Mouse (Mus musculus) limb, embryonic 13.5 days (tissue): ENCODE data around the gene Bhlhe40. TPM values are rescaled to one million over a fixed set of nuclear protein-coding genes. Genes with fewer than 3 reads are reported as not detected.

Source experiments
- ATAC-seq: fragments of 200-750 bp; cut with Nextera tagmentation; 2 replicates; pipeline ENCODE4 v1.8.0; 2017; ENCODE audit warnings: low read depth, moderate number of reproducible peaks, moderate TSS enrichment; ENCODE audit not compliant: low FRiP score
- H3K27ac ChIP-seq: fragments of 300-500 bp; sonication (generic); 2 replicates; pipeline ENCODE4 v1.5.1; 2015; ENCODE audit warnings: inconsistent platforms, mild to moderate bottlenecking, moderate library complexity
- H3K27me3 ChIP-seq: fragments of 300-500 bp; sonication (generic); 2 replicates; pipeline ENCODE4 v1.6.1; 2015; ENCODE audit warnings: mild to moderate bottlenecking, inconsistent platforms
- H3K36me3 ChIP-seq: fragments of 300-500 bp; sonication (generic); 2 replicates; pipeline ENCODE4 v1.6.1; 2015; ENCODE audit warnings: inconsistent platforms, mild to moderate bottlenecking, moderate library complexity
- H3K4me1 ChIP-seq: fragments of 300-500 bp; sonication (generic); 2 replicates; pipeline ENCODE4 v1.6.1; 2015; ENCODE audit warnings: inconsistent platforms
- H3K4me2 ChIP-seq: fragments of 300-500 bp; sonication (generic); replicated peaks from 2 replicates; pipeline ENCODE4 v1.6.1; 2015; ENCODE audit warnings: inconsistent platforms, mild to moderate bottlenecking, moderate library complexity
- H3K4me3 ChIP-seq: fragments of 300-500 bp; sonication (generic); 2 replicates; pipeline ENCODE4 v1.5.1; 2015; ENCODE audit warnings: moderate library complexity, mild to moderate bottlenecking, inconsistent platforms
- H3K9ac ChIP-seq: fragments of 300-500 bp; sonication (generic); 2 replicates; pipeline ENCODE4 v1.6.1; 2015; ENCODE audit warnings: mild to moderate bottlenecking, inconsistent platforms
- H3K9me3 ChIP-seq: fragments of 300-500 bp; sonication (generic); 2 replicates; pipeline ENCODE4 v1.6.1; 2016; ENCODE audit warnings: inconsistent platforms
- WGBS: fragments of 180-500 bp; shearing (Covaris S2); methylation state at CpG from one replicate; pipeline ENCODE4 v1.1.7; 2015; 5-methylcytosine and 5-hydroxymethylcytosine counted together
- polyA plus RNA-seq: library from polyadenylated mRNA; unstranded; fragments of >200 nt; fragmentation: Nextera tagmentation; extraction: Ambion mirVana; gene quantifications from 2 replicates; pipeline ENCODE4 v1.2.1, GENCODE M21; 2015

Bhlhe40 gene
- polyA plus RNA-seq, 1 experiment from 2014 or later: 8.5 TPM

DNA sequence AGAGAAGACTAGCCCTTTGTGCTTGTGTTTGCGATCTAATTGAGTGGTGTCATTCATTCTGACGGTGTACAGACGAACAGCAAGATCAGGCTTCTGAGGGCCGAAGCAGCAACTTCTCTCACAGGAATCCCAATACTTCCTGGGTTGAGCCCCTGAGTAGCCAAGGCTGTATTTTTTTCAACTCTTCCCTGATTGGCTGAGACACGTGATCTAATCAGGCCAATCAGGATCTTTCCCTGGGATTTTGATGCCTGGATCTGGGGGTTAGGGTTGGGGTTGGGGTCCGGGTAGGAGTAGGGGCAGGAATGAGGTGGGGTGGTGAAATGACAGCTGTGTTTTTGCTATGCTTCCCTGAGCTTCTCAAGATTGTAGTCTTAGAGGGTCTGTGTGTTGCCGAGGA lies 20.1 kb downstream of the Bhlhe40 start:
- H3K9ac ChIP-seq: no peak overlapping the region
- no peaks in the 10 kb centered on the region for H3K27me3 ChIP-seq
- ATAC-seq: no peak
- no peaks in the 10 kb centered on the region for H3K9me3 ChIP-seq
- no peak overlapping the region for H3K4me2 ChIP-seq
- H3K4me3 ChIP-seq: no peak overlapping the region
- no peaks in the 10 kb centered on the region for H3K36me3 ChIP-seq
- H3K27ac ChIP-seq: no peak overlapping the region
- whole genome bisulfite sequencing: 85% methylated on average over 7 of the region's 7 CpGs
- H3K4me1 ChIP-seq: no peaks in the 10 kb centered on the region

DNA sequence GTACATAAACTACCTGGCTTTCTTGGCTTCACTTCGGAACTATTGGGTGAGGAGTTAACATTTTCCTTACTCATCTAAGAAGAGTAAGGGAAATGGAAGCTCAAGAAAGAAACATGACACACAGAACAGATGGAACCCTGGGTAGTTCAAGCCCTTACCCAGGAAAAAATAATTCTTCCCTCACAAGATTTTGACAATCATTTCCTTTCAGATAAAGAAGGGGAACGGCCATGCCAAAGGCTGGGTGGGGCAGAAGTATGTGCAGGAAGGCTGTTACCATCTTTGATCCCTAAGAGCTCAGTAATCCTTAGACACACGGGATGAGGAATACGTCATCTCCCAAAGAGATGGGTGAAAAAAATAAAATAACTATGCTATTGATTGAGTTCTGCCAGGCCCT lies 20.7 kb downstream of the Bhlhe40 start:
- no peak overlapping the region for H3K4me2 ChIP-seq
- H3K27ac ChIP-seq: no peak overlapping the region
- no peak overlapping the region for H3K4me3 ChIP-seq
- no peak for ATAC-seq
- 86% methylated on average over 4 of the region's 4 CpGs for whole genome bisulfite sequencing
- no peaks in the 10 kb centered on the region for H3K27me3 ChIP-seq
- no peaks in the 10 kb centered on the region for H3K4me1 ChIP-seq
- no peaks in the 10 kb centered on the region for H3K36me3 ChIP-seq
- H3K9ac ChIP-seq: no peak overlapping the region
- no peaks in the 10 kb centered on the region for H3K9me3 ChIP-seq

DNA sequence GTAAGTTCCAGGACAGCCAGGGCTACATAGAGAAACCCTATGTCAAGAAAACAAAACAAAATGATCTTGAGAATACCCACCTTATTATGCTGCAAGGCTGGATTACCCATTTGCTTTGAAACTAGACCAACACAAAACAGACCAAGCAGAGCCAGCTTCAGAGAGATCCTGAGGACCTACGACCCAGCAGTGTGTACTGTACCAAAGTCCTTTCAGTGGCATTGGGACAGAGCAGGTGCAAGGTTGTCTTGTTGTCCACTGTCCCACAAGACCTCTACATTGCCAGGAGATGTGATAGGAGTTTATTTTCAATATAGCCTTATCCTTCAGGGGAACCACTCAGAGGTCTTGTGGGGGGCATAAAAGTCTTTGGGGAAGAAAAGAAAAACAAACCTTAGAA lies 22.7 kb downstream of the Bhlhe40 start:
- no peaks in the 10 kb centered on the region for H3K27me3 ChIP-seq
- no peak overlapping the region for H3K27ac ChIP-seq
- WGBS: 77% methylated on average over 1 of the region's 1 CpGs
- ATAC-seq: no peak
- H3K9ac ChIP-seq: no peak overlapping the region
- H3K4me2 ChIP-seq: no peak overlapping the region
- no peaks in the 10 kb centered on the region for H3K9me3 ChIP-seq
- H3K4me1 ChIP-seq: no peaks in the 10 kb centered on the region
- no peak overlapping the region for H3K4me3 ChIP-seq
- no peaks in the 10 kb centered on the region for H3K36me3 ChIP-seq

DNA sequence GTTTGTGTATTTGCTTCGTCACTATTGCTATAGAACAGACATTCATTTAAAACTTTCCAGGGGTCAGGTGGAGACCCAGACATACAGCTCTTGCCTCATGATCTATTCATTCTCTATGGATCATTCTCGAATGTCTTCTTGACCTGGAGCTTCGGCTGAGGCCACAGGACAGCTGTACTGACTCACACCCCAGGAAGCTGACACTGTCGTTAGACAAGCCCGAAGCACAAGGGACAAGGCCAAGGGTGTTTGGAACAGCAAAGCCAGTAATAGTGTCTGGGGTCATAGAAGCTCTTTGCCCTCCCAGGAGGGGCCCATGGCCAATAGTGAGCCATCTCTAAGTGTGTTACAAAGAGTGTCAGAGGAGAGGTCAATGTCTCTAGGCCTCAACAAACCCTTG lies 24.0 kb downstream of the Bhlhe40 start:
- Histone ChIP-seq H3K4me2 (no peak overlapping the region), H3K27me3 (no peaks in the 10 kb centered on the region), H3K36me3 (no peaks in the 10 kb centered on the region), H3K9me3 (no peaks in the 10 kb centered on the region), H3K4me3 (no peak overlapping the region), H3K4me1 (no peaks in the 10 kb centered on the region), H3K9ac (no peak overlapping the region), H3K27ac (no peak overlapping the region)
- no peak for ATAC-seq
- 83% methylated on average over 5 of the region's 5 CpGs for WGBS

DNA sequence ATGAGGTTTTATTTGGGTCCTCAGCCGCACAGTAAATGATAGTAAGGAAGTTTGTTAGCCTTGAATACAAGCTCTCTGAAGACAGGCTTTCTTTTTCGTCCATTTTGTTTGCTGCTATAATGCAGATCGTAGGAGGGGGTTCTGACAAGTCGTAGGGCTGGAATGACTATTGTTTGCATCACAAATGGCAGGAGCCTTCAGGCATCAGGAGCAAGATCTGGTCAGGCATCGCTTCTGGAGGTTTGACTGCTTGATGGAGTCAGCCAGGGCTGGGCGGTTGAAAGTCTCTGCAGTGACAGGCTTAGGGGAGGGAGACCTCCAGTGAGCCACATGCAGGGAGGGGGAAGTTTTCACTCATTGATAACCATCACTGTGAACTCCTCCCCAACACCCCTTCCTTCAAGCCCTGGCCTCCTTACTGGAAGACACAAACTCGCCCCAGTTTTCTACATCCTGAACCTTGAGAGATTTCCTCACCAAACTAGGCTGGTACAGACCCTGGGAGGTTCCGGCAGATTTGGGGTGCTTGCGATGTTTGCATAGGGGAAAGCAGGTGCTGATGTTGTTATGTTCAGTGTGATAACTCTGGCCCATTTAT lies 25.4 kb downstream of the Bhlhe40 start:
- no peak overlapping the region for H3K4me3 ChIP-seq
- no peaks in the 10 kb centered on the region for H3K4me1 ChIP-seq
- no peaks in the 10 kb centered on the region for H3K27me3 ChIP-seq
- no peaks in the 10 kb centered on the region for H3K9me3 ChIP-seq
- WGBS: 61% methylated on average over 9 of the region's 9 CpGs
- no peak overlapping the region for H3K27ac ChIP-seq
- no peak for ATAC-seq
- no peak overlapping the region for H3K4me2 ChIP-seq
- H3K36me3 ChIP-seq: no peaks in the 10 kb centered on the region
- no peak overlapping the region for H3K9ac ChIP-seq

DNA sequence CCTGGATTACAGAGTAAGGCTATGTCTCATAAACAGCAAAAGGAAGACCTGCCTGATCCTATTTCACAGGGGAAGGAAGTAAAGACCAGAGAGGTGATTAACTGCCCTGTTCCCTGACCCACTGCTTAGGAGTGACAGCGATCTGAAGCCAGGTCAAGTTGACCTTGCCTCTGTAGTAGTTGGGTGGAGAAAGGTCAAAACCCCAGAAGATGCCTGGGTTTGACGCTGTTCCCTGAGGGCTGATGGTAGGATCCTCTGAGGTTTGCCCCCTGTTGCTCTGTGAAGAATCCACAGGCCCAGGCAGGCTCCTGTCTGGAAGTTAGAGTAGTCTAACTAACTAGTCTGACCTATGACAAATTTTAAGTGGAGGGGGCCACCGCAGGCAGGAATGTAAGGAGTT lies 26.5 kb downstream of the Bhlhe40 start:
- no peaks in the 10 kb centered on the region for H3K36me3 ChIP-seq
- H3K4me1 ChIP-seq: no peaks in the 10 kb centered on the region
- WGBS: 76% methylated on average over 3 of the region's 3 CpGs
- no peak overlapping the region for H3K4me3 ChIP-seq
- H3K27me3 ChIP-seq: no peaks in the 10 kb centered on the region
- no peak overlapping the region for H3K27ac ChIP-seq
- no peak for ATAC-seq
- H3K4me2 ChIP-seq: no peak overlapping the region
- no peaks in the 10 kb centered on the region for H3K9me3 ChIP-seq
- H3K9ac ChIP-seq: no peak overlapping the region

DNA sequence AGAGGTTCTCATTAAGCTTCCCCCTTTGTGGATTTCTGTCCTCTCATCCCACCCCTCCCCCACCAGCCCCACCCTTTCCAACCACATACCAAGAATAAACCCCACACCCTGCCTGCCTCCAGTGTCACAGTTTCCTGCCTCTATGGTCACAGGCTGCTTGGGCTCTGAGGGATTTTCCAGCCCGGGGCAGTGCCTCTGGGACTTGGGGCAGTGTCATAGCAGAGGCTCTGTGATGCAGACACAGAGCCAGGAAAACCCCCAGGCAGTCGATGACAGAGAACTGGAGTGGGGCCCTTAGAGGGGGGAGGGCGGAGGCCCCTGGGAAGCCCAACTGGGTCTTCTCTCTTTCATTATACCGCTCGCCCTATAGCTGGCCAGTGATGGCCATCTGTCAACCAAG lies 27.9 kb downstream of the Bhlhe40 start:
- H3K27me3 ChIP-seq: no peaks in the 10 kb centered on the region
- H3K9me3 ChIP-seq: no peaks in the 10 kb centered on the region
- no peak overlapping the region for H3K9ac ChIP-seq
- no peak overlapping the region for H3K27ac ChIP-seq
- no peak overlapping the region for H3K4me2 ChIP-seq
- no peak for ATAC-seq
- no peaks in the 10 kb centered on the region for H3K4me1 ChIP-seq
- no peak overlapping the region for H3K4me3 ChIP-seq
- 67% methylated on average over 5 of the region's 5 CpGs for WGBS
- H3K36me3 ChIP-seq: no peaks in the 10 kb centered on the region

DNA sequence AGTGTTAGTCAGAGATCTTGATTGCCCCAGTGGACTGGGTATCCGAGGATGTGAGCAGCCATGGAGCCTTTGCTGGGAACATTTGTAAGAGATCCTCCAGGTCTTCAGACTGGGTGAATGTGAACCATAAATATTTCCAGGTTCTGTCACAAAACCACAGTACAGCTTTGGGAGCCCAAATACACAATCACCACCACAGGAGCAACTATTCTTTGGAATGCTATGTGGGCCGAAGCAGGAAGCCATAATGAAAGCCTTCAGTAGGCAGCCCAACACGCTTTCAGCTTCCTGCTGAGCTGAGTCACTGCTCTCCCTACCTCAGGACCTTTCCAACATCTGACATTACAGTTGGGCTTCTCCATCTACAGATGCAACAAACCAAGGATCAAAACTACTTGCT lies 32.6 kb downstream of the Bhlhe40 start:
- ATAC-seq: no peak
- Histone ChIP-seq H3K27ac (no peak overlapping the region), H3K27me3 (no peaks in the 10 kb centered on the region), H3K9me3 (no peaks in the 10 kb centered on the region), H3K36me3 (no peaks in the 10 kb centered on the region), H3K9ac (no peak overlapping the region), H3K4me3 (no peak overlapping the region), H3K4me1 (no peaks in the 10 kb centered on the region), H3K4me2 (no peak overlapping the region)
- WGBS: 57% methylated on average over 3 of the region's 3 CpGs

DNA sequence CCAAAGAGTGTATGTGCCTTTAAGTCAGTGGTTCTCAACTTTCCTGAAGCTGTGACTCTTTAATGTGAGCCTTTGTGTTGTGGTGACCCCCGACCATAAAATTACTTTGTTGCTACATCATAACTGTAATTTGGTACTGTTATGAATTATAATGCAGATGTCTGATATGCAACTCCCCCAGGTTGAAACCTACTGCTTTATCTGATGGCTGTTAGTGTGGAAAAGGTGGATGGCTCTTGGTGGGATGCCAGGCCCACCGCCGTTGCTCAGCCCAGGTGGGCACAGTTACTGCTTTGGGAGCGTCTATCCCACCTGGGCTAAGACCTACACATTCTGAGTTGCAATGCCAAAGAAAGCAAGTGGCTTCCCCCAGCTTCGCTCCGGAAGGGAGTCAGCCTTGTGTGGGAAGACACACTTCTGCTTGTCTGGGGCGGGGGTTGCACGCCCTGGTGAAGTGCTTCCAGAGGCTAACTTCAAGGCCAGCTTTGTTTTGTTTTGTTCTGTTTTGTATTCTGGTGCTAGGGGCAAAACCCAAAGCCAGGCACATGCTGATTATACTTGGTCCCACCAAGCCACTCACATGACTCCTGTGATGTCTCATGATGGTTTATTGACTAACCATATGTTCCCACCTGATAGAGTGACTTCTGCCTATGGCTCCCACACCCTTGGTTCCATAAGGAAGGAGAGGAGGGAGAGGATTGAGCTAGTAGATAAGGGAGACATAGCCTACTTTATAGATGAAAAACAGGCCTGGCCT lies 34.7 kb downstream of the Bhlhe40 start:
- H3K4me2 ChIP-seq: no peak overlapping the region
- H3K4me1 ChIP-seq: no peaks in the 10 kb centered on the region; the same call in 1 of the 2 replicates
- no peak for ATAC-seq
- 87% methylated on average over 8 of the region's 8 CpGs for WGBS
- H3K27ac ChIP-seq: no peak overlapping the region
- no peaks in the 10 kb centered on the region for H3K9me3 ChIP-seq
- H3K4me3 ChIP-seq: no peak overlapping the region
- H3K27me3 ChIP-seq: no peaks in the 10 kb centered on the region
- H3K36me3 ChIP-seq: no peaks in the 10 kb centered on the region
- no peak overlapping the region for H3K9ac ChIP-seq

DNA sequence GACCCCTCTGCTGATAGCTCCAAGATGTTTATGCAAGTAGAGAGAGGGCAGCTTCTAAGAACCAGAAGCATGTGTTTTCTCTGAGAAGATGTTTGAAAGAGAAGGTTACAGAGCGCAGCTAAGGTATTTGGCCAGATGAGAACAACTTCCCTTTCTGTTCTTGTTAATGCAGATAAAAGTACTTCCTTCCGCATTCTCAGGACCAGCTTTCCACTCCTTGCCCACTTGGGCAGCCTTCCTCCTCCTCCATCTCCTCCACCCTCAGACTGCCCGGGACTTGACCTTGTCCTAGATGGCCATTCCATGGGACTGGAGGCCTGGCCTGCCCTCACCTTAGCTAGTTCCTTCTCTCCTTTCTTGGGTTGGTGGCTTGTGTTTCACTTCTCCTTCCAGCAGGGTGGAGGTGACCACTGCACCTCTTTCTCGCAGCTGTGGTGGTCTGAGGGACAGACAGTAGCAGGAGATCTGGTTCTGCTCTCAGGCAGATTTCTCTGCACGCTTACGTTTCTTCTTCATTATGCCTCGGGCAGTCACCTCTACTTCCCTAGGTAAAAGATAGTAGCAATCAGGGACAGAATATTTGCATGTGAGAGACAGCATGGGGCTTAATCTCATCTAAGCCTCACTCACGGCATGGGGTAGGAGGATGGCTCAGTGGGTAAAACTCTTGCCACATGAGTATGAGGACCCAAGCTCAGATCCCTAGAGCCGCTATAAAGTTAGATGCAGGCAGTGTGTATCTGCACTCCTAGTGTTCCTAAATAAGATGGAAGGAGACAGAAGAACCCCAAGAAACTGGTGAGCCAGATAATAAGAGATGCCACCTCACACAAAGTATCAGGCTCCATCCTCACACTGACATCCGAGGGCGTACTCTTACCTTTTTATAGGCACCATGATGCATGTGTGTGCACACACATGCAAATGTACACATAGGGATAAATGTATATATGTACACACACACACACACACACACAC lies 35.7 kb downstream of the Bhlhe40 start:
- peaks cover 3% of the 10 kb centered on the region; the same call in 1 of the 2 replicates for H3K4me1 ChIP-seq
- ATAC-seq: no peak
- no peak overlapping the region for H3K27ac ChIP-seq
- WGBS: 81% methylated on average over 11 of the region's 11 CpGs
- no peaks in the 10 kb centered on the region for H3K27me3 ChIP-seq
- H3K4me2 ChIP-seq: no peak overlapping the region
- no peaks in the 10 kb centered on the region for H3K36me3 ChIP-seq
- H3K9me3 ChIP-seq: no peaks in the 10 kb centered on the region
- H3K9ac ChIP-seq: no peak overlapping the region
- H3K4me3 ChIP-seq: no peak overlapping the region

DNA sequence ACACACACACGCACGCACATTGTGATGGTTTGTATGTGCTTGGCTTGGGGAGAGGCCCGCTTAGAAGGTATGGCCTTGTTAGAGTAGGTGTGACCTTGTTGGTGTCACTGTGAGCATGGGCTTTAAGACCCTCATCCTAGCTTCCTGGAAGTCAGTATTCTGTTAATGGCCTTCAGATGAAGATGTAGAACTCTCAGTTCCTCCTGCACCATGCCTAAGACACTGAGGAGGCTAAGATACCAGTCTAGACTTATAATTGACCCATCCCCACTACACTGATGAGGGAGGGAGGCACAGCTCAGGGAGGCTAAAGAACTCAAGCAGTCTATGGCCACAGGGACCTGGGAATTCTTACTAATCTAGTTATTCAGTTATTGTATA lies 36.4 kb downstream of the Bhlhe40 start:
- Histone ChIP-seq H3K36me3 (no peaks in the 10 kb centered on the region), H3K4me1 (peaks cover 3% of the 10 kb centered on the region; the same call in 1 of the 2 replicates), H3K9ac (no peak overlapping the region), H3K27ac (no peak overlapping the region), H3K9me3 (no peaks in the 10 kb centered on the region), H3K4me2 (no peak overlapping the region), H3K4me3 (no peak overlapping the region), H3K27me3 (no peaks in the 10 kb centered on the region)
- 94% methylated on average over 3 of the region's 3 CpGs for WGBS
- no peak for ATAC-seq

DNA sequence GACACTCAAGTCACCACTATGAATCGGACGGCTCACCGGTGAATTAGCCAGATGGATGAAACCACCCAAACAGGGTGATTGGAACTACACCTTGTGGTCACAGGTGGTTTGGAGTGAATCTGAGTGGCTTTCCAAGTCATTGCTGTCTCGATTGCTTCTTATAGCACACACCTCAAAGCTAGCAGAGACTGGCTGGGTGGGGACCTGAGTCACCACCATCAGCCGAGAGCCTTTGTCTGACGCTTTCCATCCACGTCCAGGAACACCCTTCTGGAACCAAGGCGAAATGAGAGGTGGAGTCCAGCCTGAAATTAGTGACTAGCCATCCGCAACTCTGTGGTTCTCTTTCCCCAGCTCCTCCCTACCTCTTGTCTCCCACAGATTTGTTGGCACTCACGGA lies 36.9 kb downstream of the Bhlhe40 start:
- Histone ChIP-seq H3K4me2 (no peak overlapping the region), H3K9me3 (no peaks in the 10 kb centered on the region), H3K36me3 (no peaks in the 10 kb centered on the region), H3K4me3 (no peak overlapping the region), H3K9ac (no peak overlapping the region), H3K27me3 (no peaks in the 10 kb centered on the region), H3K27ac (no peak overlapping the region), H3K4me1 (peaks cover 3% of the 10 kb centered on the region; the same call in 1 of the 2 replicates)
- 92% methylated on average over 10 of the region's 10 CpGs for WGBS
- ATAC-seq: no peak
